Mouse (Mus musculus) midbrain, embryonic 15.5 days (tissue): ENCODE results near the gene Gucy2g. TPM values are rescaled to one million over a fixed set of nuclear protein-coding genes. Genes with fewer than 3 reads are reported as not detected.

ENCODE experiments used
- ATAC-seq: fragments of 200-750 bp; cut with Nextera tagmentation; replicated peaks from 2 replicates; pipeline ENCODE4 v1.8.0; 2017; ENCODE audit warnings: moderate TSS enrichment
- H3K27ac ChIP-seq: fragments of 300-500 bp; sonication (generic); 2 replicates; pipeline ENCODE4 v1.5.1; 2015; ENCODE audit warnings: mild to moderate bottlenecking, inconsistent platforms
- H3K27me3 ChIP-seq: fragments of 300-500 bp; sonication (generic); replicated peaks from 2 replicates; pipeline ENCODE4 v1.6.1; 2015; ENCODE audit warnings: inconsistent platforms
- H3K36me3 ChIP-seq: fragments of 300-500 bp; sonication (generic); replicated peaks from 2 replicates; pipeline ENCODE4 v1.6.1; 2015; ENCODE audit warnings: inconsistent platforms
- H3K4me1 ChIP-seq: fragments of 300-500 bp; sonication (generic); 2 replicates; pipeline ENCODE4 v1.6.1; 2015; ENCODE audit warnings: inconsistent platforms
- H3K4me2 ChIP-seq: fragments of 300-500 bp; sonication (generic); 2 replicates; pipeline ENCODE4 v1.6.1; 2015; ENCODE audit warnings: inconsistent platforms, mild to moderate bottlenecking, moderate library complexity
- H3K4me3 ChIP-seq: fragments of 300-500 bp; sonication (generic); 2 replicates; pipeline ENCODE4 v1.5.1; 2015; ENCODE audit warnings: mild to moderate bottlenecking, inconsistent platforms
- H3K9ac ChIP-seq: fragments of 300-500 bp; sonication (generic); 2 replicates; pipeline ENCODE4 v1.6.1; 2015; ENCODE audit warnings: mild to moderate bottlenecking, inconsistent platforms
- H3K9me3 ChIP-seq: fragments of 300-500 bp; sonication (generic); 2 replicates; pipeline ENCODE4 v1.6.1; 2016; ENCODE audit warnings: inconsistent platforms
- WGBS: fragments of 180-500 bp; shearing (Covaris S2); methylation state at CpG from one replicate; pipeline ENCODE4 v1.1.7; 2015; ENCODE audit warnings: mixed read lengths; 5-methylcytosine and 5-hydroxymethylcytosine counted together
- polyA plus RNA-seq: library from polyadenylated mRNA; unstranded; fragments of >200 nt; fragmentation: Nextera tagmentation; extraction: Ambion mirVana; gene quantifications from 2 replicates; pipeline ENCODE4 v1.2.1, GENCODE M21; 2015

The Gucy2g gene
- polyA plus RNA-seq, 1 experiment from 2014 or later, result not detected

DNA sequence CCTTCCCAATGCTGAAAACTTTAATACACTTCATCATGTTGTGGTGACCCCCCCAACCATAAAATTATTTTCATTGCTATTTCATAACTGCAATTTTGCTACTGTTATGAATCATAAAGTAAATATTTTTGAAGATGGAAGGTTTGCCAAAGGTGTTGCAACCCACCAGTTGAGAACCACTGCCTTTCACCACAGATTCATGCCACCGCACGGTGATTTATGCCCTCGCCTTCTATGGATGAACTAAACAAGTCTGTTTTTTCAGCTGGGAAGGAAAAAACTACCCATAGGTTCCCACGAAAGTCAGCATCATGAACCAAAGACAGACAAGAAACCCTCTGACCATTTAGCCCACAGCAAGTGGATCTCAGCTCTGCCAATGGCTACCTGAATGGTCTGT lies 24.2 kb downstream of the Gucy2g start:
- Histone ChIP-seq H3K27me3 (no peaks in the 10 kb centered on the region), H3K4me2 (no peak overlapping the region), H3K27ac (no peak overlapping the region), H3K4me1 (peaks cover 11% of the 10 kb centered on the region), H3K36me3 (no peaks in the 10 kb centered on the region), H3K4me3 (no peak overlapping the region), H3K9me3 (no peaks in the 10 kb centered on the region), H3K9ac (no peak overlapping the region)
- 88% methylated on average over 4 of the region's 4 CpGs for WGBS
- ATAC-seq, result no peak

DNA sequence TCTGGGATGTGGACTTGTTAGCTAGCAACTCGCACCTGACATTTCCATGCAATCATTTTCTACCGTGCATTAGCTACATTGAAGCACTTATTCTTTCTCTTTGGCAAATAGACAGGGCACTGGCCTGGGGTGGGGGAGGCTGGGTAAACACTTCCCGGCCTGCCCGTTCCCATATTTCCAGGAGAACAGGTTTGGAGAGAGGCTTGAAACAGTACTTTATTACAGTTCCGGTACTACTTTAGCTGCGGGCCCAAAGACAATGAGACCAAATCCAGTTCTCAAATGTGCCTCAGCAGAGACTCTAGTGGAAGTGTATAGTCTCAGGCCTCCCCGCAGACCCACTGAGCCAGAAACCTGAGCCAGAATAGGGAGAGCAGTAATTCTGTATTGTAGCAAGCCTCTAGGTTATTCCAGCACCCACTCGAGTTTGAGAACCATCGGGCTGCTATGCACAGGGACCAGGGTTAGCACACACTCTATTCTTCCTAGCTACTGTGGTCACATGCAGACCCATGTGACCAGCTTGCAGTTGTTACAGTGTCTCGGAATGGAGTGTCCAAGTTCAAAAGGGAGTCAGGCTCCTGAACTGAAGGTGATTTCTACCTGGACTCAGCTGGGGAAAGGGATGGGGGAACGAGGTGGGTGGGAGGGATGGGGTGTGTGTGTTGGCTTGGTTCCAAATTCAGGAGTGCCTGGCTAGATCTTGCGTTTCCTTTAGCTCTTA lies 27.3 kb downstream of the Gucy2g start:
- Histone ChIP-seq H3K4me3 (no peak overlapping the region), H3K9ac (no peak overlapping the region), H3K36me3 (no peaks in the 10 kb centered on the region), H3K9me3 (no peaks in the 10 kb centered on the region), H3K27me3 (no peaks in the 10 kb centered on the region), H3K4me1 (peaks cover 8% of the 10 kb centered on the region), H3K4me2 (no peak overlapping the region), H3K27ac (no peak overlapping the region)
- no peak for ATAC-seq
- WGBS, result 86% methylated on average over 12 of the region's 12 CpGs

GRCm38 (mm10) chr19:55211698-55212097 lies 29.3 kb downstream of the Gucy2g start:
- H3K27ac ChIP-seq, result no peak overlapping the region
- 92% methylated on average over 1 of the region's 1 CpGs for WGBS
- no peaks in the 10 kb centered on the region for H3K9me3 ChIP-seq
- ATAC-seq, result no peak
- no peaks in the 10 kb centered on the region for H3K27me3 ChIP-seq
- H3K4me2 ChIP-seq, result no peak overlapping the region
- no peak overlapping the region for H3K9ac ChIP-seq
- no peak overlapping the region for H3K4me3 ChIP-seq
- H3K36me3 ChIP-seq, result no peaks in the 10 kb centered on the region
- H3K4me1 ChIP-seq, result no peaks in the 10 kb centered on the region

- no peak overlapping the region for H3K27ac ChIP-seq
- H3K36me3 ChIP-seq, result no peaks in the 10 kb centered on the region
- H3K4me3 ChIP-seq, result no peak overlapping the region
- ATAC-seq, result no peak
- H3K4me1 ChIP-seq, result no peaks in the 10 kb centered on the region
- no peaks in the 10 kb centered on the region for H3K27me3 ChIP-seq
- H3K4me2 ChIP-seq, result no peak overlapping the region
- H3K9ac ChIP-seq, result no peak overlapping the region
- 89% methylated on average over 3 of the region's 3 CpGs for WGBS
- H3K9me3 ChIP-seq, result no peaks in the 10 kb centered on the region
These were observed 32.0 kb downstream of the Gucy2g start for GRCm38 (mm10) chr19:55209084-55209483.

DNA sequence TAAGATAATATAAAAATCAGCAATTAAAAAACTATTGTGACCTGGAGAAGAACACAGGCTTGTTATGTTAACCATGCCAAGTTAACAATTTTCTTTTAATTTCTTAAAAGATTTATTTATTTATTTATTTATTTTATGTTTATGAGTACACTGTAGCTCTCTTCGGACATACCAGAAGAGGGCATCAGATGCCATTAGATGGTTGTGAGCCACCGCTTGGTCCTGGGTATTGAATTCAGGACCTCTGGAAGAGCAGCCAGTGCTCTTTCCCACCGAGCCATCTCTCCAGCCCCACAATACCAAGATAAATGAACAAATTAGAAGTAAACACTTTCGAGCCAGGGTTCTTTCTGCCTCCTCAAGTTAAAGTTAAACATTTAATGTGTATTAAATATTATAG lies 32.4 kb downstream of the Gucy2g start:
- Histone ChIP-seq H3K9ac (no peak overlapping the region), H3K4me3 (no peak overlapping the region), H3K27me3 (no peaks in the 10 kb centered on the region), H3K4me2 (no peak overlapping the region), H3K4me1 (no peaks in the 10 kb centered on the region), H3K27ac (no peak overlapping the region), H3K36me3 (no peaks in the 10 kb centered on the region), H3K9me3 (no peaks in the 10 kb centered on the region)
- WGBS, result 78% methylated on average over 4 of the region's 4 CpGs
- ATAC-seq, result no peak

GRCm38 (mm10) chr19:55207746-55208538 lies 33.1 kb downstream of the Gucy2g start:
- no peak overlapping the region for H3K4me2 ChIP-seq
- no peak overlapping the region for H3K9ac ChIP-seq
- H3K27ac ChIP-seq, result no peak overlapping the region
- H3K4me3 ChIP-seq, result no peak overlapping the region
- WGBS, result 66% methylated on average over 25 of the region's 25 CpGs
- H3K27me3 ChIP-seq, result no peaks in the 10 kb centered on the region
- H3K9me3 ChIP-seq, result no peaks in the 10 kb centered on the region
- H3K36me3 ChIP-seq, result no peaks in the 10 kb centered on the region
- H3K4me1 ChIP-seq, result no peaks in the 10 kb centered on the region
- no peak for ATAC-seq

GRCm38 (mm10) chr19:55207205-55207604 lies 33.8 kb downstream of the Gucy2g start:
- Histone ChIP-seq H3K9ac (no peak overlapping the region), H3K4me2 (no peak overlapping the region), H3K4me3 (no peak overlapping the region), H3K4me1 (no peaks in the 10 kb centered on the region), H3K27me3 (no peaks in the 10 kb centered on the region), H3K9me3 (no peaks in the 10 kb centered on the region), H3K27ac (no peak overlapping the region), H3K36me3 (no peaks in the 10 kb centered on the region)
- ATAC-seq, result 0 out of 2 replicates have a peak, but pooled peaks have one; percentile 14
- 58% methylated on average over 6 of the region's 6 CpGs for WGBS

GRCm38 (mm10) chr19:55206482-55207138 lies 34.4 kb downstream of the Gucy2g start:
- Histone ChIP-seq H3K27ac (no peak overlapping the region), H3K4me3 (no peak overlapping the region), H3K9ac (no peak overlapping the region), H3K4me1 (no peaks in the 10 kb centered on the region), H3K27me3 (no peaks in the 10 kb centered on the region), H3K36me3 (no peaks in the 10 kb centered on the region), H3K9me3 (no peaks in the 10 kb centered on the region), H3K4me2 (no peak overlapping the region)
- WGBS, result 40% methylated on average over 8 of the region's 8 CpGs
- ATAC-seq, result peak; percentile 50; the same call in 1 of the 2 replicates

DNA sequence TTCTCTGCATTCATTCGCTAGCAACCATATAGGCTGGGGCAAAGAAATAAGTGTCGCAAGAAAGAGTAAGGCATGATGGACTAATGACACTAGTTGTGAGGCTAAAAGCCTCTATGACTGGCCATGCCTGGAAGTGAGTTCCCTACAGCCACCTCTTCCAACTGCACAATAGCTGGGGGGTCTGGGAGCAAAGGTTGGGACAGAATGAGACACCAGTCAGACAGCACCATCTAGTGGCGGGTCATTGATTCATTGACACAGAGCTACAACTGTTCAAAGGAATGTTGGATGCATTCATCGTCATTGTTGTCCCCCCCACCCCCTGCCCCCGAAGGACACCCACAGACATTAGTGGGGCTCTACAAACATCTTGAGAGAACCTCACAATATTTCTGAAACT lies 42.7 kb downstream of the Gucy2g start:
- Histone ChIP-seq H3K9me3 (no peaks in the 10 kb centered on the region), H3K4me1 (no peaks in the 10 kb centered on the region), H3K36me3 (no peaks in the 10 kb centered on the region), H3K9ac (no peak overlapping the region), H3K27me3 (no peaks in the 10 kb centered on the region), H3K27ac (no peak overlapping the region), H3K4me3 (no peak overlapping the region), H3K4me2 (no peak overlapping the region)
- 37% methylated on average over 5 of the region's 5 CpGs for WGBS
- 0 out of 2 replicates have a peak, but pooled peaks have one; percentile 63 for ATAC-seq

GRCm38 (mm10) chr19:55195574-55195973 lies 45.5 kb downstream of the Gucy2g start:
- H3K36me3 ChIP-seq, result no peaks in the 10 kb centered on the region
- ATAC-seq, result no peak
- no peak overlapping the region for H3K27ac ChIP-seq

GRCm38 (mm10) chr19:55194520-55195170 lies 46.4 kb downstream of the Gucy2g start:
- no peak for ATAC-seq
- Histone ChIP-seq H3K4me1 (no peaks in the 10 kb centered on the region), H3K27ac (no peak overlapping the region), H3K27me3 (no peaks in the 10 kb centered on the region), H3K4me2 (no peak overlapping the region), H3K9ac (no peak overlapping the region), H3K4me3 (no peak overlapping the region), H3K36me3 (no peaks in the 10 kb centered on the region), H3K9me3 (no peaks in the 10 kb centered on the region)
- WGBS, result 77% methylated on average over 7 of the region's 7 CpGs

More at GRCm38 (mm10) chr19:55195574-55195973, 45.5 kb downstream of the Gucy2g start:
- Histone ChIP-seq H3K4me1 (no peaks in the 10 kb centered on the region), H3K27me3 (no peaks in the 10 kb centered on the region), H3K9ac (no peak overlapping the region), H3K9me3 (no peaks in the 10 kb centered on the region), H3K4me3 (no peak overlapping the region), H3K4me2 (no peak overlapping the region)
- WGBS, result 91% methylated on average over 3 of the region's 3 CpGs
